Mouse (Mus musculus) bone marrow macrophage, adult 2 months (primary cell): ENCODE measurements at regions not wholly inside any gene's neighbourhood (a gene's known extent, or its start where the extent isn't known, plus 50 kb on each side); places are given as distances from the start of the nearest gene placed in this dataset.
"Not testable (repeated sequence)": the region's sequence is repeated elsewhere in the genome, so short reads cannot be mapped to it uniquely, and the experiment has no call there.

Source experiments
- H3K27ac ChIP-seq: 2 replicates; pipeline ENCODE4 v1.5.1; 2012; ENCODE audit warnings: low read depth, low read length; ENCODE audit not compliant: insufficient read depth
- H3K4me1 ChIP-seq: 2 replicates; pipeline ENCODE4 v1.6.1; 2012; ENCODE audit warnings: low read length; ENCODE audit not compliant: control insufficient read depth, insufficient read depth
- H3K4me3 ChIP-seq: 2 replicates; pipeline ENCODE4 v1.5.1; 2012; ENCODE audit warnings: mild to moderate bottlenecking, low read length, moderate library complexity; ENCODE audit not compliant: insufficient read depth
- CTCF ChIP-seq: IDR thresholded peaks from 2 replicates; pipeline ENCODE4 v1.5.1; 2012; ENCODE audit warnings: low read depth, mild to moderate bottlenecking, low read length, moderate library complexity
- POLR2A ChIP-seq: IDR thresholded peaks from 2 replicates; pipeline ENCODE4 v1.6.1; 2012; ENCODE audit warnings: mild to moderate bottlenecking, low read depth, low read length, borderline replicate concordance

DNA sequence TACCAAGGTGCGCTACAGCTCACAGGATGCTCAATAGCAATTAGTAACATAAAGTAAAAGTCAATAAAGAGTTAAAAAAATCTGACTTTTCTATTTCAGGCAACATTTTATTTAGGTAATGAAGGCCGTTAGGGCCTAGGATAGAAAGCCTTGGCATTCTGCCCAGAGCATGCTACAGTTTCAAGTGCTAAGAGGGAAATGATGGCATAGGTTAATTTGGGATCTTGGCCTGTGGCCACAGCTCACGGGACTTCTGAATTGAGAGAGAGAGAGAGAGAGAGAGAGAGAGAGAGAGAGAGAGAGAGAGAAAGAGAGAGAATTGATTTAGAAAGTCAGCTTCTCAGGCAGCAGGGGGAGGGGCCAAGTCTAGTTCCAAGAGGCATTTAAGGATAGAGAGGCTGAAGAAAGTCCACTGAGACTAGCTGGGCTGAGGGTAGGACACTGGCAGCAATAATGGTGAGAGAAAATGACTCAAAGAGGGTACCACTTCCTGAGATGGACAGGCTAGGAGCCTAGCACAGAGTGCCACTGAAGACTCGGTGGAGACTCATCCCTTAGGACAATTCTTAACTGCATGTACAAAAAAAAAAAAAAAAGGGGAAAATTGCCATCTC, 52.6 kb upstream of the Klf14 start:
- TF ChIP-seq POLR2A (no peak), CTCF (no peak)
- peak overlapping the region; percentile 52 for H3K27ac ChIP-seq
- no peak overlapping the region for H3K4me3 ChIP-seq
- peaks cover 29% of the 10 kb centered on the region for H3K4me1 ChIP-seq

DNA sequence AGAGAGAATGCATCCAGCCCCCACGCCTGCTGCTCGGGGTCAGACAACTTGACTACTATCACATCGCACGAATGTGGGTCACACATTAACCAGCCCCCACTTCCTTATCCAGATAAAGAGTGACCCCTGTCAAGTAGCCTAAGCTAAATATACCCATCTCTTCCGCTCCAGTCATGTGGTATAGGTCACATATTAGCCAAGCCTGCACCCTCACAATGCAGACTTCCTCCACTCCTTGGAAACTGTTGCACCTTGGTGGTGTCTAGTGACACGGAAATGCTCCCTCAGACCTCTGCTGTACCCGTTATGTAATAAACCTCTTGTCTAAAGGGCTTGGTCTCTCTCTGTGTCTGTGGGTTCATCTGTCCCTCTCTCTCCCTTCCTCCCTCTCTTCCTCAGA, 57.7 kb upstream of the Klf14 start:
- Histone ChIP-seq H3K27ac (no peak overlapping the region), H3K4me1 (peaks cover 22% of the 10 kb centered on the region), H3K4me3 (no peak overlapping the region)
- TF ChIP-seq CTCF (no peak), POLR2A (no peak)

DNA sequence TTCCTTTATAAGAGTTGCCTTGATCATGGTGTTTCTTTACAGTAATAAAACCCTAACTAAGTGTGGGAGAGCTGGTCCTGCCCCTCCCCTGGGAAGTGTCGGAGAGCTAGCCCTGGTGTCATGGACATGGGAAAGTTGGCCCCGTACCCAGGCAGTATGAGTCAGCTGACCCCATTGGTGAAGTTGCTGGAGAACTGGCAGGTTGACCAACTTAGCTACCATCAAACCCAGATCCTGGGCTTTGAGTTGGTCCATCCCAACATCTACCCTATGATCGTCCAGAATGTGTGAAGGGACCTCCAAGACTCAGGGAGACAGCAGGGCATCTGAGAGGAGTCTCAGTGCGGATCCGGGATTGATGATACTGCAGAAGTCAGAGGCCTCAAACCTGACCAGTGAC, 62.9 kb upstream of the Klf14 start:
- TF ChIP-seq POLR2A (no peak), CTCF (no peak)
- Histone ChIP-seq H3K4me1 (peaks cover 4% of the 10 kb centered on the region), H3K27ac (no peak overlapping the region), H3K4me3 (no peak overlapping the region)

DNA sequence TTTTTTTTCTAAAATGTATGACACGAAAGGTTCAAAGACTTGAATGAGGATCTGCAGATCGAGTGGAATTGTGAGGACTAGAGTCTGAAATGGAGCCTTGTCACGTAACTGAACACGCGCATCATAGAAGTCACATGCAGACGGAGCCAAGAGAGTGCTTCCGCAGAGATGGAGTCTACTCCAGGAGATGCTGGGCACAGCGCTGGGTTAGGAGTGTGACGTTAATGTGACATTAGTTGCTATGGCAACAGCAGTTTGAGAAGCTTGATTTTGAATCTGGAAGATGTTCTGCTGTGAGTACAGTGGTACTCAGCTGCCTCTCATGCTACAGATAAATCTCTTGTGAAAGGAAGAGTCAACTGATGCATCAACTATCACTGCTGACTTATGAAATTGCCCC, 70.9 kb upstream of the Klf14 start:
- H3K27ac ChIP-seq = no peak overlapping the region

DNA sequence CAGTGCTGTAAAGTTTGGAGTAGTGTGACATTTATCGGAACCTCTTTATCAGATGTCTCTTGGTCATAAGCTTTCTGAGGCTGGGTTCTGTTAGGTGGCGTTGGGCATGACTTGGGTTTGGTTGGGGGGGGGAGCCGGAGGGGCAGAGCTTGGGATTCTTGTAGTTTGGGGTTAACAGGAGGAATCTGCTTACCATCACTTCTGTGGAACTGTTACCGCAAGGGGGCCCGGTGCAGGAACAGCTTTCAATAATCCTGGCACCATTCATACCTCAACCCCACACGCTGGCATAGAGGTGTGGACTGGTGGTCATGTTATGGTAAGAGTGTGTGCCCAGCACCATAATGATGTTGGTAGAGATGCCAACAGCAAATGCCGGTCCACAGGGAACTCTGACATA, 72.1 kb upstream of the Klf14 start:
- no peak overlapping the region for H3K27ac ChIP-seq
- no peak overlapping the region for H3K4me3 ChIP-seq
- 0 out of 2 replicates have a peak, but pooled peaks cover 2% of the 10 kb centered on the region for H3K4me1 ChIP-seq
- TF ChIP-seq CTCF (no peak), POLR2A (no peak)

More for the DNA sequence above, 70.9 kb upstream of the Klf14 start:
- Histone ChIP-seq H3K4me1 (0 out of 2 replicates have a peak, but pooled peaks cover 2% of the 10 kb centered on the region), H3K4me3 (no peak overlapping the region)
- TF ChIP-seq CTCF (no peak), POLR2A (no peak)

DNA sequence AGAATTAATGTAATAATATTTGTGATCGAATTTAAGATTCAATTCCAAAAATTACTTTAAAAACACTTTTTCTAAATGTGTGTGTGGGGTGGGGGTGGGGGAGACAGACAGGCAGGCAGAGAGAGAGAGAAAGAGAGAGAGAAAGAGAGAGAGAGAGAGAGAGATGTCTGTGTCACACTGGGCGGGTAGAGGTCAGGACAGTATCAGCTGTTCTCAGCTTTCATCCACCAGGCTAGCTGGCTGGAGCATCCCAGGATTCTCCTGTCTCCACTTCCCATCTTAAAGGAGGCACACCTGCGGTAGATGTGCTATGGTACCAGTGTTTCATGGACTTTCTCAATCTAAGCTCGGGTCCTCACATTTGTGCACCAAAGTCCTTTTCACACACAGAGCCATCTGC, 73.3 kb upstream of the Klf14 start:
- H3K4me1 ChIP-seq = 0 out of 2 replicates have a peak, but pooled peaks cover 2% of the 10 kb centered on the region
- no peak overlapping the region for H3K27ac ChIP-seq
- H3K4me3 ChIP-seq = no peak overlapping the region
- no peak for TF ChIP-seq POLR2A
- TF ChIP-seq CTCF = no peak

DNA sequence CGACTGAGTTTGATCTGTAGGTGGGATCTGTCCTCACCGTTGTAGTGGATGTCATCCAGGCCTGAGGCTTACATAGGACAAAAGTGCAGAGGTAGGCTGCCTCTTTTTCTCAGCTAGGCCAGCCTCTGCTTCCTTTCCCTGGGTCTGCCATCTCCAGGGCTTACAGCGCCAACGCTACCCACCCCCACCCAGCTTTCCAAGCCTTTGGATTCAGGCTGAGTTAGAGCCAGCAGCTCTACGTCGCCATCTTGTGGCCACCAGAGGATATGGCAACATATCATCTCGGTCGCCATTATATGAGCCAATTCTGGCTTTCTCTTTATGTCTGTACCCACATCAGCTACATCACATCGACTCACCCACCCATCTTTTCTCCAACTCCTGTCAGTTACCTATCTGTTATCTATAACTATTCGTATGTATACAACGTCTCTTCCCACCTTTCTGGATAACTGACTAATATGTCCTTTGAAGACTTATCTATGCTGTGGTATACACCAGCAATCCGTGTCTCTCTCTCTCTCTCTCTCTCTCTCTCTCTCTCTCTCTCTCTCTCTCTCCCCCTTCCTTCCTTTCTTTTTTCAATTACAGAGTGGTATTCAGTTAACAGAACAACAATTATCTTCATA, 74.2 kb upstream of the Klf14 start:
- H3K4me3 ChIP-seq = no peak overlapping the region

DNA sequence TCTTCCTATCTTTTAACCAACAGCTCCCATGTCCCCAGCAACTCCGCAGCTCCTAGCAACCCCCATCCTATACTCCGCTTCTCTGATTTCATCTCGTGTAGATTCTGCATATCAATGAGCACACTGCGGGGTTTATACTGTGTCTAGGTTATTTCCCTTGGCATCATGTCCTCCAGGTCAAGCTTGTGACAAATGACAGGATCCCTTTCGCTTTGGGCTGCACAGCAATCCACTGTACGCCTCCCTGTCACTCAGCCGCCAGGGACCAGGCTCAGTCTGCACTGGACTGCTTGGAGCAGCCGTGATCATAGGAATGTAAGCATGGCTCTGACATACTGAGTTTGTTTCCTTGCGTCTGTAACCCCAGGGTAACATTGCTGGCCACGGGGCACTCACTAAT, 75.9 kb upstream of the Klf14 start:
- no peak overlapping the region for H3K4me3 ChIP-seq

More for the DNA sequence above, 74.2 kb upstream of the Klf14 start:
- Histone ChIP-seq H3K27ac (no peak overlapping the region), H3K4me1 (0 out of 2 replicates have a peak, but pooled peaks cover 2% of the 10 kb centered on the region)
- TF ChIP-seq CTCF = peak; percentile 98
- TF ChIP-seq POLR2A = no peak

DNA sequence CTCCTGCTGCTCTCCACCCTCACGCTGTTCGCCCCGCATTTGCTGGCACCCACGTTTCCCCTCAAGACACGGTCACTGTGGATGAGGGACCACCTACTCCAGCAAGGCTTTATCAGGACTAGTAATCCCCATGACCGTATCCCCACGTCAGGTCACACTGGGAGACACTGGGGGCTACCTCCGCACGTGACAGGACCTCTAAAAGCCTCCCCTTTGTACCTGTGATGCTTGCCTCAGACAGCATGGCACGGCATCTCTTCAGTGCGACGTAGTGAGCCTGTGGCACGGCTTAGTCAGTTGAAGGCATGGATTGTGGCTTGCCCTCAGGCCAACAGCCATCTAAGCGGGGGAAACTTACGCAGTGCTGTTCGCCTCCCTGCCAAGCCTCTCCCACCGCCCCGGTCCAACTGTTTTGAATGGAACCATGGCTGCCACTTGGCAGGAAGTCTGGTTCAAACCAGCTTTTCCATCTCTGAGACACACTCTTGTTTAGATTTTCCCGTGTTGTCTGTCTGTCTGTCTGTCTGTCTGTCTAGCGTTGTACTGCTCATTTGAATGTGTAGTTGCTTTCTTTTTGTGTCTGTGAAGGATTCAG, 79.0 kb upstream of the Klf14 start:
- Histone ChIP-seq H3K27ac (no peak overlapping the region), H3K4me1 (0 out of 2 replicates have a peak, but pooled peaks cover under 1% of the 10 kb centered on the region), H3K4me3 (no peak overlapping the region)
- TF ChIP-seq CTCF (no peak), POLR2A (no peak)

More for the DNA sequence above, 75.9 kb upstream of the Klf14 start:
- TF ChIP-seq POLR2A (no peak), CTCF (no peak)
- Histone ChIP-seq H3K4me1 (0 out of 2 replicates have a peak, but pooled peaks cover 2% of the 10 kb centered on the region), H3K27ac (no peak overlapping the region)

DNA sequence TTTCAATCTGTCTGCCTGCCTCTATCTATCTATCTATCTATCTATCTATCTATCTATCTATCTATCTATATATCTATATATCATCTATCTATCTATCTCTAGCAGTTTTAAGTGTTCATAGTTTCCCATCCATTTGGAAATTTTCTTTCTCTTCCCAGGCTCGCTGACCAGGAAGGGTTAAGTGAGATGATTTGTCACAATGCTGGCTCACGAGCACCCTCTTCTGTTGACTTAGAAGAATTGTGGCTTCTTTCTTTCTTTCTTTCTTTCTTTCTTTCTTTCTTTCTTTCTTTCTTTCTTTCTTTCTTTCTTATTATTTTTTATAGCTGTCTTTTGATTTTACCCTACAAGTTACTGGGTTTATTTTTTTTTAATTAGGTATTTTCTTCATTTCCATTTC, 79.6 kb upstream of the Klf14 start:
- H3K4me3 ChIP-seq, H3K27ac ChIP-seq, H3K4me1 ChIP-seq: not testable (repeated sequence)
